Mouse (Mus musculus) spleen, adult 2 months (tissue): Measurements from ENCODE around the gene Pitpnm3.

Experiments used
- CTCF ChIP-seq: fragments of 200-500 bp; IDR thresholded peaks from 2 replicates; pipeline ENCODE4 v1.5.1; 2011; ENCODE audit warnings: mild to moderate bottlenecking, inconsistent platforms; ENCODE audit not compliant: insufficient read depth, insufficient read length, insufficient replicate concordance; ENCODE audit errors: extremely low read depth
- POLR2A ChIP-seq: fragments of 200-500 bp; IDR thresholded peaks from 2 replicates; pipeline ENCODE4 v1.6.1; 2011; ENCODE audit warnings: low read depth, low read length, inconsistent platforms

DNA sequence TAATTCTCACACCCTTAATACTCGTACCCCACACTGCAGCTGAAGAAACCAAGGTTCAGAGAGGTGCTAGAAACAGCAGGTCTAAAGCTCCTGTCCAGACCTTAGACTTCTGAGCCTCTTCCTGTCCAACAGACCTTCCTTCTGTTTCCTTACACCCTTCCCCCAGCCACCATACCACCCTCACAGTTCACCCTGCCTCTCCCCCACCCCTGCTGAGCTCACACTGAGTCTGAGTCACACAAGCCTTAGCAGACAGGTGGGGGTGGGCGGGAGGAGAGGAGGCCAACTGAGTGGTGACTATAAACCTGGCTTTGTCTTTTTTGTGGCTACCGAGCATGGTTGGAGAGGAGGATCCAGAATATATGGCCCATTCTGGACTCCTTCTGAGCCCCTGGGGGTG, 24.9 kb downstream of the Pitpnm3 start:
- TF ChIP-seq POLR2A = no peak
- no peak for TF ChIP-seq CTCF
